In the genomic region with DNA sequence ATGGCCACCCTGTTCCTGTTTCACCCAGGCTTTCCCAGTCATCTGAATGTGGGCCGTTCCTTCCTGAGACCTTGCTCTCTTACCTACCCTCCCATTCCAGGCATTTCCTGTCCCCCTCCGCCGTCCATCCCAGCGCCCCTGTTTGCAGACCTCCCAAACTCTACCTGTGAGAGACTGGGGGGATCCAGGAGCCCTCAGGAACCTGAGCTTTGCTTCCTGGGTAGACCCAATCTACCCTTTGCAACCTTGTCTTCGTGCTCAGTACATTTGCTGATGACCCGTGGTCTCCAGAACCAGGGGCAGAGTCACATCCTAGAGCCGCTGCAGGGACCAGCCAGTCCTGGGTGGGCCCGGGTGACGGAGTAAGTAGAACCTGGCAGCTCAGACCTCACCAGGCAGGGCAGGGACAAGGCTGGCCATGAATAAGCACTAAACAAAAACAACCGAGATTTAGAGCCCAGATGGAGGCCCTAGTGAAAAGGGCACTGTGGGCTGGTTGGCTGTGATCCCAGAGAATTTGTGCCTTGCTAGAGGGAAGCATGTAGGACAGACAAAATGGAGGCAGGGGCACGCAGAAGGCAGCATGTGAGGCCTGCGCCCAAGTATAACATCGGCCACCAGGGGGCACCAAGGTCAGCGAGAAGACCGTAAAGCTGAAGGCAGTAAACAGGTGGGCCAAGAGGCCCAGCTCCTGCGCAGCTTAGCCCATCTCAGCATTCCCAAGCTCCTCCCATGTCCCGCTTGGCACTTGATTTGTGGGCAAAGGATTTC, we compare ENCODE assay signal across 8 mouse cellular contexts. TPM values are rescaled to one million over a fixed set of nuclear protein-coding genes. Genes with fewer than 3 reads are reported as not detected.
DNase-seq lines count a peak whose midpoint lies in the region; ATAC-seq and TF ChIP-seq lines count a peak whose summit lies in the region.

No protein-coding gene starts in this region.

- in situ Hi-C loops in Patski (cut with MboI; ENCODE audit: low pct_unique_long_range_greater_than_20kb) = loop anchor here (5.0 to 25.0 kb wide), 2 partner anchors 115 to 620 kb away; partner anchors contain the start of genes Ctsd and Gm49369

- DNase-seq in Patski (ENCODE audit: low read depth, low spot score) = no peak
- DNase-seq in cerebellum, postnatal 14 days = peak; percentile 98 to 100
- peak; percentile 93 to 97 for DNase-seq in frontal cortex, postnatal 25 days (ENCODE audit: low spot score in 2 of 2)
- DNase-seq in hindbrain, embryonic 14.5 days (ENCODE audit: low spot score) = peak; percentile 88
- peak; percentile 91 to 92 for DNase-seq in layer of hippocampus, postnatal 36 days
- DNase-seq in lung, postnatal 36 days = peak; percentile 98
- DNase-seq in retina, postnatal 1 day = peak; percentile 92
- DNase-seq in urinary bladder, adult 18-20 months (ENCODE audit: low spot score in 2 of 2) = peak; percentile 84 to 92

- 40% methylated on average over 17 of the region's 17 CpGs for WGBS in hindbrain, embryonic 14.5 days

- POLR2A ChIA-PET in Patski (lab: Charles Lee) = interaction anchor here (1.3 to 2.9 kb wide), 5 partner anchors 45 to 79 kb away, joined by 3 to 15 read pairs (median 14); partner anchors contain the start of gene Cd81

- H3K27me3 ChIP-seq in Patski = no peaks in the 10 kb centered on the region
- H3K27me3 ChIP-seq in hindbrain, embryonic 14.5 days (ENCODE audit: control insufficient read depth, insufficient read depth, low read length) = no peaks in the 10 kb centered on the region

- TF ChIP-seq CTCF in Patski (IDR thresholded peaks at IDR 0.05) = no peak

- no peaks in the 10 kb centered on the region for H3K9me3 ChIP-seq in hindbrain, embryonic 14.5 days (ENCODE audit: control insufficient read depth, low read length)

- H3K9ac ChIP-seq in hindbrain, embryonic 14.5 days = no peak overlapping the region

- peak; percentile 74 for ATAC-seq in Patski
- ATAC-seq in hindbrain, embryonic 14.5 days (ENCODE audit: low FRiP score) = peak; percentile 74

- no peaks in the 10 kb centered on the region for H3K36me3 ChIP-seq in hindbrain, embryonic 14.5 days (replicated peaks; ENCODE audit: control insufficient read depth, insufficient read depth)

- no peak overlapping the region for H3K4me3 ChIP-seq in hindbrain, embryonic 14.5 days (replicated peaks; ENCODE audit: low read length)

- peak overlapping the region; percentile 78 for H3K27ac ChIP-seq in hindbrain, embryonic 14.5 days

- H3K4me1 ChIP-seq in hindbrain, embryonic 14.5 days (replicated peaks; ENCODE audit: control insufficient read depth, insufficient read depth, low read length) = peaks cover 20% of the 10 kb centered on the region

- CTCF ChIA-PET in Patski (lab: Charles Lee) = interaction anchor here (0.7 to 5.9 kb wide), 19 partner anchors 10 to 131 kb away, joined by 3 to 74 read pairs (median 5); partner anchors contain the start of gene Tssc4

- H3K4me2 ChIP-seq in hindbrain, embryonic 14.5 days (replicated peaks) = no peak overlapping the region

RNA-seq across cellular contexts. Expression of gene Tspan32, which starts 2.9 kb away (rescaled TPM):
- 0.14 TPM for polyA plus RNA-seq in Patski (2021)
- polyA plus RNA-seq in hindbrain, embryonic 14.5 days (2014; fragmentation: Nextera tagmentation; extraction: Ambion mirVana) = 0.43 and 0.82 TPM in 2 replicates
- under 1 TPM in 1 of 2 experiments, not detected in 1; 0.23 TPM for total RNA-seq in layer of hippocampus, postnatal 36 days (2021)

RNA-seq across cellular contexts. Expression of gene Ascl2, which starts 38.7 kb away (rescaled TPM):
- polyA plus RNA-seq in Patski (2021) = 0.08 TPM
- 0.39 and 0.51 TPM in 2 replicates for polyA plus RNA-seq in hindbrain, embryonic 14.5 days (2014; fragmentation: Nextera tagmentation; extraction: Ambion mirVana)
- under 1 TPM in 1 of 2 experiments, not detected in 1; 0.27 TPM for total RNA-seq in layer of hippocampus, postnatal 36 days (2021)

RNA-seq across cellular contexts. Expression of gene Cd81, which starts 44.8 kb away (rescaled TPM):
- 622 TPM for polyA plus RNA-seq in Patski (2021)
- 455 and 483 TPM in 2 replicates for polyA plus RNA-seq in hindbrain, embryonic 14.5 days (2014; fragmentation: Nextera tagmentation; extraction: Ambion mirVana)
- total RNA-seq in layer of hippocampus, postnatal 36 days (2021) = 100 to 1,000 TPM; 441 to 447 TPM
